Mouse (Mus musculus) left cerebral cortex, adult 6 months (tissue): ENCODE measurements around the gene Olfr320. TPM values are rescaled to one million over a fixed set of nuclear protein-coding genes. Genes with fewer than 3 reads are reported as not detected.

Experiments
- long read RNA-seq, 2 experiments: library from polyadenylated mRNA; unstranded; transcript quantifications; one replicate each; pipeline ENCODE4 v2.0.0; 2019 to 2020
- polyA plus RNA-seq: library from polyadenylated mRNA; unstranded; fragments of <200 nt; fragmentation: Nextera tagmentation; gene quantifications from 2 replicates; pipeline ENCODE4 v1.2.3, GENCODE M21; 2021

The Olfr320 gene
- not detected in 2 replicates for polyA plus RNA-seq
- long read RNA-seq, experiment 1, result 0 reads
- long read RNA-seq, experiment 2, result 0 reads

DNA sequence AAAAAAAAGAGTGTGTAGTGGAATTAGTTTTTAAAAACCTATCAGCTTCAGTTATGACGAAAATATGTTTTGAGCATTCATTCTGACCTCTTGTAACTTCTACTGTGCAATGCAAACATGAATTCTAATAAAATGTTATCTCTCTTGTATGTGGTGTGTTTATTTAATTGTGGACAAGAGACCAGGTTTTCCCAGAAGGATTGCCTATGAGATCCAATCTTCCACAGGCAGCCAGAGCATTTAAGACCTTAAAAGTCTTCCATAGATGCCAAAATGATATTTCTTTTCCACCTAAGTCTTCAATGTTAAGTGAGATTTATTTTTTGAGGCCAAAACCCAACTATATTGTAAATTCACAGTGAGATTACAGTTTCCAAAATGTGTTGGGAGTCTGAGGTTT, at the start of gene Olfr320:
Gene Olfr320, plus strand, starts transcription at position 301 of the 400 bp plus-strand sequence.

DNA sequence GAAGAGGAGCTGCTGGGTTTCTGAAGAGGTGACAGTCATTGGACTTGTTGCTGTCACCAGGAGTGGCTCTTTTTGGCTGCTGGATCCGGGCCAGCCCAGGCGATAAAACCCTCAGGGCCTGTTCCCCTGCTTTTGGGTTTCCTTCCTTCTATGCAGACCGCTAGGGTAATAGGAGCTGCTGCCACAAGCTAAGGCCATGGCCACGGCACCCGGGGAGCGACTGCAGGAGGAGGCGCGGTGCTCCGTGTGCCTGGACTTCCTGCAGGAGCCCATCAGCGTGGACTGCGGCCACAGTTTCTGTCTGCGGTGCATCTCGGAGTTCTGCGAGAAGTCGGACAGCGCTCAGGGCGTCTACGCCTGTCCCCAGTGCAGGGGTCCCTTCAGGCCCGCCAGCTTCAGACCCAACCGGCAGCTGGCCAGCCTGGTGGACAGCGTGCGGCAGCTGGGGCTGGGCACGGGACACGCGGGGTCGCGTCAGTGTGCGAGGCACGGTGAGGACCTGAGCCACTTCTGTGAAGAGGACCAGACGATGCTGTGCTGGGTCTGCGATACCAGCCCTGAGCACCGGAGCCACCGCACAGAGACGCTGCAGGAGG, 40.5 kb upstream of the Olfr320 start, which contains the start of gene Trim58:
Gene Trim58, plus strand, starts transcription at position 194 of the 596 bp plus-strand sequence.

DNA sequence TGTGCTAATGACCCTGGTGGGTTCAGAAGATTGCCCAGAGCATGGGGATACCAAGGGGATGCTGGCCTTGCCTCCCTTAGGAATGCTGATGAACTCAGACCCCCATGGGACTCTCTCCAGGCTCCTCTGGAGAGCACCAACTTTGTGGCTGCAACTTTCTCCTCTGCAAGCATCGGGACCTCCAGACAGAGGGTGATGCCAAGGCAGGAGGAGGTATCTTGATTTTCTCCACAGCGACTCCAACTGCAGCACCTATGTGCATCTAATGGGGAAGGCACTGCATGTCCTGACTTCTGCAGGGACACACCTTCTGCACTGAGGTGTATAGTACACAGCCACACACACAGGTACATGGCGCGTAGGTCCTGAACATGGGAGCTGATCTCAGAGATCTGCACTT, 22.3 kb upstream of the Olfr320 start, which contains the start of gene Olfr322:
Gene Olfr322, plus strand, starts transcription at position 187 of the 400 bp plus-strand sequence.

DNA sequence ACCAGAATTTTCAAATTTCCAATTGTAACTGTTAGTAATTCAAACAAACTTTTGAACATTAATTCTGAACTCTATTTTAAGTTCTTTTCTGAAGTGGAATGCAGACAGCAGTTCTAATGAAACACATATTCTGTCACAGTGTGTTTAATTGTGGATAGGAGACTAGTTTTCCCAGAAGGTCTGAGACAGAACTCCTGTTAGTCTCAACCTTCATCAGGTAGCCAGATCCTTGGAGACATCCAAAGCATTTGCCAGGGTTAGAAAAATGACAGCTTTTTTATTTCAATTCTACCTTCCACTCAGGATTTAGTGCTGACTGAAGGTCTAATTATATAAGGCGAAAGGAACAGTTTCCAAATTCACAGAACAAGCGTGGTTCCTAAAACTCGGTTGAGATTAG, 18.0 kb downstream of the Olfr320 start, which contains the start of gene Olfr319:
Gene Olfr319, plus strand, starts transcription at position 301 of the 400 bp plus-strand sequence.

DNA sequence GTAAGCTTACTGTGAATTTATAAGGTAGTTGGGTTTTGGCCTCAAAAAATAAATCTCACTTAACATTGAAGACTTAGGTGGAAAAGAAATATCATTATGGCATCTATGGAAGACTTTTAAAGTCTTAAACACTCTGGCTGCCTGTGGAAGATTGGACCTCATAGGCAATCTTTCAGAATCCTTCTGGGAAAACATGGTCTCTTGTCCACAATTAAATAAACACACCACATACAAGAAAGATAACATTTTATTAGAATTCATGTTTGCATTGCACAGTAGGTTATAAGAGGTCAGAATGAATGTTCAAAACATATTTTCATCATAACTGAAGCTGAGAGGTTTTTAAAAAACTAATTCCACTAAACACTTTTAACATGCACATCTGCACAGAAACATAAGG, 43.0 kb downstream of the Olfr320 start, which contains the start of gene Olfr318:
Gene Olfr318, minus strand, starts transcription at position 101 of the 400 bp plus-strand sequence.

Other genes starting within 250 kb of the Olfr320 start
- not detected in 2 replicates for gene Gm12253, start 248.5 kb upstream of the Olfr320 start, polyA plus RNA-seq
- gene Lypd9, start 228.2 kb upstream of the Olfr320 start, polyA plus RNA-seq, result not detected in 2 replicates
- not detected in 2 replicates for gene Olfr30, start 218.8 kb upstream of the Olfr320 start, polyA plus RNA-seq
- not detected in 2 replicates for gene Olfr332, start 188.5 kb upstream of the Olfr320 start, polyA plus RNA-seq
- gene Olfr331, start 178.5 kb upstream of the Olfr320 start, polyA plus RNA-seq, result not detected in 2 replicates
- gene Olfr330, start 146.3 kb upstream of the Olfr320 start, polyA plus RNA-seq, result not detected in 2 replicates
- not detected in 2 replicates for gene Olfr329-ps, start 134.7 kb upstream of the Olfr320 start, polyA plus RNA-seq
- gene Olfr328, start 125.5 kb upstream of the Olfr320 start, polyA plus RNA-seq, result not detected in 2 replicates
- gene Olfr224, start 110.5 kb upstream of the Olfr320 start, polyA plus RNA-seq, result not detected in 2 replicates
- gene Olfr325, start 103.4 kb upstream of the Olfr320 start, polyA plus RNA-seq, result not detected in 2 replicates
- gene Olfr324, start 86.0 kb upstream of the Olfr320 start, polyA plus RNA-seq, result not detected in 2 replicates
- not detected in 2 replicates for gene 2210407C18Rik, start 65.0 kb upstream of the Olfr320 start, polyA plus RNA-seq
- not detected in 2 replicates for gene Olfr323, start 50.6 kb upstream of the Olfr320 start, polyA plus RNA-seq
- gene Trim58, start 40.6 kb upstream of the Olfr320 start, polyA plus RNA-seq, result not detected in 2 replicates
- gene Olfr322, start 22.3 kb upstream of the Olfr320 start, polyA plus RNA-seq, result not detected in 2 replicates
- gene Olfr319, start 18.1 kb downstream of the Olfr320 start, polyA plus RNA-seq, result not detected in 2 replicates
- not detected in 2 replicates for gene Olfr318, start 42.9 kb downstream of the Olfr320 start, polyA plus RNA-seq
- not detected in 2 replicates for gene Olfr317, start 58.1 kb downstream of the Olfr320 start, polyA plus RNA-seq
- gene Olfr316, start 71.6 kb downstream of the Olfr320 start, polyA plus RNA-seq, result 1.1 and 2.0 TPM in 2 replicates
- not detected in 2 replicates for gene Olfr315, start 92.1 kb downstream of the Olfr320 start, polyA plus RNA-seq
- not detected in 2 replicates for gene Olfr314, start 101.9 kb downstream of the Olfr320 start, polyA plus RNA-seq
- 9.7 and 11.3 TPM in 2 replicates for gene Fam183b, start 120.9 kb downstream of the Olfr320 start, polyA plus RNA-seq
- gene Olfr313, start 133.9 kb downstream of the Olfr320 start, polyA plus RNA-seq, result not detected in 2 replicates
- not detected in 2 replicates for gene Olfr312, start 148.1 kb downstream of the Olfr320 start, polyA plus RNA-seq
- 0.11 TPM in 1 of 2 replicates, not detected in the other for gene Olfr311, start 158.2 kb downstream of the Olfr320 start, polyA plus RNA-seq
- 4.2 and 5.8 TPM in 2 replicates for gene Gm12258, start 166.1 kb downstream of the Olfr320 start, polyA plus RNA-seq
- 2.5 and 5.9 TPM in 2 replicates for gene 2810021J22Rik, start 186.1 kb downstream of the Olfr320 start, polyA plus RNA-seq
- gene Zfp39, start 223.1 kb downstream of the Olfr320 start, polyA plus RNA-seq, result 5.0 and 6.9 TPM in 2 replicates
- gene Btnl10, start 236.8 kb downstream of the Olfr320 start, polyA plus RNA-seq, result not detected in 2 replicates